34 mouse cellular contexts compared by ENCODE assay signal in genomic region chr13:106830029-106830428, GRCm38 (mm10).
"Had no signal": no experiment of that assay in that cellular context is flagged by ENCODE, and none has a peak within 500 bp of the region (broad histone marks: within the 10 kb centered on the region; RNA-seq: fewer than 3 reads in every experiment).

No protein-coding gene starts in this region.

- H3K9me3 ChIP-seq: heart, embryonic 10.5 days; heart, embryonic 12.5 days; heart, embryonic 13.5 days; heart, embryonic 15.5 days; hindbrain, embryonic 10.5 days; hindbrain, embryonic 12.5 days; hindbrain, embryonic 13.5 days; hindbrain, embryonic 15.5 days; kidney, embryonic 15.5 days had no signal

- H3K4me2 ChIP-seq: heart, embryonic 11.5 days; heart, embryonic 12.5 days; heart, embryonic 13.5 days; heart, embryonic 15.5 days; hindbrain, embryonic 12.5 days; hindbrain, embryonic 13.5 days; hindbrain, embryonic 14.5 days; hindbrain, embryonic 15.5 days; kidney, embryonic 15.5 days had no signal

- H3K27me3 ChIP-seq: heart, embryonic 12.5 days; heart, embryonic 13.5 days; heart, embryonic 15.5 days; hindbrain, embryonic 12.5 days; hindbrain, embryonic 13.5 days; hindbrain, embryonic 15.5 days; kidney, embryonic 15.5 days had no signal

- DNase-seq: heart, postnatal 10 days; heart, postnatal 14 days; heart, postnatal 36 days; heart, postnatal 4 days; kidney, adult 11 months; kidney, adult 18-20 months; kidney, adult 2 months; kidney, adult 8-10 months; kidney, adult 9 months; kidney, postnatal 10 days; kidney, postnatal 14 days; kidney, postnatal 25 days; kidney, postnatal 36 days; kidney, postnatal 4 days; layer of hippocampus, adult 9-11 months; layer of hippocampus, postnatal 36 days had no signal

- H3K4me1 ChIP-seq: heart, embryonic 10.5 days; heart, embryonic 15.5 days; hindbrain, embryonic 10.5 days; hindbrain, embryonic 12.5 days; hindbrain, embryonic 13.5 days; hindbrain, embryonic 15.5 days; kidney, embryonic 15.5 days had no signal

- H3K36me3 ChIP-seq: heart, embryonic 15.5 days; hindbrain, embryonic 12.5 days had no signal

- H3K27ac ChIP-seq: heart, adult 2 months; heart, embryonic 10.5 days; heart, embryonic 13.5 days; heart, embryonic 15.5 days; hindbrain, embryonic 10.5 days; hindbrain, embryonic 12.5 days; hindbrain, embryonic 13.5 days; hindbrain, embryonic 14.5 days; hindbrain, embryonic 15.5 days; hindbrain, postnatal 0 days; kidney, embryonic 15.5 days; kidney, postnatal 0 days; layer of hippocampus, adult 2 months had no signal

- ATAC-seq: hindbrain, embryonic 16.5 days; hindbrain, postnatal 0 days; inflammation-experienced regulatory T-cells, adult 6 months; intestine, postnatal 0 days had no signal

- H3K9ac ChIP-seq: heart, embryonic 12.5 days; heart, embryonic 13.5 days; heart, embryonic 15.5 days; hindbrain, embryonic 12.5 days; hindbrain, embryonic 13.5 days; hindbrain, embryonic 14.5 days; hindbrain, embryonic 15.5 days; kidney, embryonic 15.5 days had no signal

- H3K4me3 ChIP-seq: heart, adult 2 months; heart, embryonic 10.5 days; heart, embryonic 12.5 days; heart, embryonic 13.5 days; heart, embryonic 15.5 days; hindbrain, embryonic 10.5 days; hindbrain, embryonic 12.5 days; hindbrain, embryonic 13.5 days; hindbrain, embryonic 15.5 days; kidney, embryonic 15.5 days; layer of hippocampus, adult 2 months had no signal
